Comparison of ENCODE assay signal across 8 mouse cellular contexts in genomic region chr8:60889843-60890519, GRCm38 (mm10). TPM values are rescaled to one million over a fixed set of nuclear protein-coding genes. Genes with fewer than 3 reads are reported as not detected.
DNase-seq lines count a peak whose midpoint lies in the region; ATAC-seq lines count a peak whose summit lies in the region.

Hpf1 (plus strand) TSS chr8:60890418.

- peak; percentile 98 for ATAC-seq in hindbrain, embryonic 11.5 days (ENCODE audit: low FRiP score)

- H3K4me1 ChIP-seq in hindbrain, embryonic 11.5 days (replicated peaks; ENCODE audit: control insufficient read depth, insufficient read depth, low read length): no peaks in the 10 kb centered on the region

- no peaks in the 10 kb centered on the region for H3K9me3 ChIP-seq in hindbrain, embryonic 11.5 days (ENCODE audit: control insufficient read depth, low read length)

- peak within 1 kb of the TSS; percentile 76 for H3K9ac ChIP-seq in hindbrain, embryonic 11.5 days (ENCODE audit: low read depth, low read length)

- 7% methylated on average over 43 of the region's 43 CpGs for WGBS in hindbrain, embryonic 11.5 days

- peak within 1 kb of the TSS; percentile 69 for H3K4me3 ChIP-seq in hindbrain, embryonic 11.5 days (ENCODE audit: low read depth, low read length)

- peak within 1 kb of the TSS; percentile 44 for H3K4me2 ChIP-seq in hindbrain, embryonic 11.5 days (replicated peaks; ENCODE audit: low read depth, low read length)

- H3K36me3 ChIP-seq in hindbrain, embryonic 11.5 days (ENCODE audit: control insufficient read depth, insufficient read depth, low read length): no peaks in the 10 kb centered on the region

- DNase-seq in Muller cell, postnatal 12 days (ENCODE audit: inconsistent ontology term): peak; percentile 98
- peak; percentile 96 for DNase-seq in cerebellum, adult 9-11 months
- DNase-seq in frontal cortex, adult 2 months (ENCODE audit: extremely low spot score in 1 of 2, low spot score in 1 of 2): peak; percentile 83 to 92
- peak; percentile 98 for DNase-seq in hindbrain, embryonic 11.5 days (ENCODE audit: low spot score)
- DNase-seq in layer of hippocampus, postnatal 10 days (ENCODE audit: low spot score in 2 of 2): peak; percentile 87 to 91
- peak; percentile 98 for DNase-seq in lung, postnatal 10 days
- DNase-seq in ovary, postnatal 36 days (ENCODE audit: low spot score): peak; percentile 92
- DNase-seq in thymus, postnatal 25 days: peak; percentile 94

- H3K27ac ChIP-seq in hindbrain, embryonic 11.5 days (ENCODE audit: low read depth, low read length): no peak within 1 kb of the TSS; the same call in 1 of the 2 replicates

- no peaks in the 10 kb centered on the region for H3K27me3 ChIP-seq in hindbrain, embryonic 11.5 days (ENCODE audit: control insufficient read depth, insufficient read depth, low read length)

RNA-seq across cellular contexts. Expression of gene Hpf1, which starts in this region (rescaled TPM):
- 58.2 and 64.8 TPM in 2 replicates for polyA plus RNA-seq in frontal cortex, adult 2 months (2012; rRNA removed)
- polyA plus RNA-seq in hindbrain, embryonic 11.5 days (2014; fragmentation: Nextera tagmentation; extraction: Ambion mirVana): 125 and 131 TPM in 2 replicates
- total RNA-seq in layer of hippocampus, postnatal 10 days (2021): 10 to 100 TPM; 47.1 to 52.0 TPM
